Mouse (Mus musculus): Measurements from ENCODE around the gene Gss.
A peak's percentile ranks its signal among the peaks of the same experiment; 100 is the strongest.

Gss gene

DNA sequence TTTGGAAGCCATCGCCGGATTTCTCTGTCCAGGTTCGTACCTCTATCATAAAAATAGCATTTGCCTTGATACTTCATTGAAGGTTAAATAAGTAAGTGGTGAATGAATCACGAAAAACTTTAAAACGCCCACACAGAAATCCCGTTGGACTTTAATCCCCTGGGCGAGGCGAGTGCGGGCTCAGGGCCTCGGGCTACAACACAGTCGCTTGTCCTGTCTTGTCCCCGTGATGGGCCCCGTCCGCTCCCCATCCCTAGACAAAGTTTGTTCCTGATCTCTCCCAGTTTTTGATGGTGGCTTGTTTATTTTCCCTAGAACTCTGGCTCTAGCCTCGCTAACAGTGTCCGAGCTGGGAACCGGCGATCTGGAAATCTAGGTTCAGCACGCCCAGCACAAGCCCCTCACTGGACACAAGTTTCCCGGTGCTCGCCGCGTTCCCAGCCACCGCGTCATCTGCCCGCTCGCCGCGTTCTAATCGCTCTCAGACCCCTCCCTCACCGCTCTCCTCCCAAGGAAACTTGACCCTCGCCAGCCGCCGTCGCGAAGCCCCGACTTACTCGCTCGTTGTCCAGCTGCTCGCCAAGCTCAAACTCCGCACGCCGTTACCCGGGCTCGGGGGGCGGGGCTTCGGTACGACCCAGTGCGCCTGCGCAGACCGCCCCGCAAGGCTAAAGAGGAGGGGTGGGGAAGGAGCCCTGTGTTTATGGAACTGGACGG lies at the start of gene Gss:
Gss (minus strand) TSS at position 674 of the 717 bp plus-strand sequence.
- peak; percentile 99 for DNase-seq

DNA sequence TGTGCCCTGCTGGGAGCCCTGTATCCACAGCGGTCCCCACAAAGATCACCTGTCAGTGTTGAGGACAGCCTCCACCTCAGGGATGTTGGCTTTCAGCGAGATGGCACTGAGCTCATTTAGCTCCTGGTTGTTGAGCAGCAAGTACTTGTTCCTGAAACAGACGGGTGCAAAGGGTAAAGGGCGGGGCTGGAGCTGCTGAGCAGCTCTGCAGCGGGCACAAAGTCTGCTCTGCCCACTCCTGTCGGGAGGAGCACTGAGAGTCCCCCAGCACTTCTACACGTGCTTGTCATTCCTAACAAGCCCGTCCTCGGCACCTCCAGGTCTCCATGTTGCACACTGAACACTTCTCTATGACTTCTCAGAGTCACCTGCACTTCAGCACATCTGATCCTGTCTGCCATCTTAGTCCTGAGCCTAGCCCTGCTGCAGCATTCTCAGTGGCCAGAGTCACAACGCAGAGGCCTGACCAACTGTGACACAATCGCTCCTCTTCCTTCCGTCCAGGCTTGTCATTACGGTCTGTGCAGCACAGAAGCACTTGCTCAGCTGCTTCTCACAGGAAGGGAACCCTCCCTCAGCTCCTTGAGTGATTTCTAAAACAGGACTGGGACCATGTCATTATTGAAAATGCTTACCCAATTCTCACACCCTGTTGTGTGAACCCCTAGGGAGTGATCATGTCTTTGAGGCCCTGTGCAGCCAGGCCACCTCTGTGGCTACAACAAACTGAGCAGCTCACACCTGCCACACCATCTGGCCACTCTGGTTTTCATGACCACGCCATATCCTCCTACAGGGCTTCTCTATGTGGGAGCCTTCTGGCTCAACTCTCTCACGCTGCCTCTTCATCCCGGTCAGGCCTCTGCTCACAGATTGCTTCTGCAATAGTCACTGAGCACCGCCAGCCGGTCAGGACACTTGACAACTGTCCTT lies 49.2 kb upstream of the Gss start:
- DNase-seq, result no peak

DNA sequence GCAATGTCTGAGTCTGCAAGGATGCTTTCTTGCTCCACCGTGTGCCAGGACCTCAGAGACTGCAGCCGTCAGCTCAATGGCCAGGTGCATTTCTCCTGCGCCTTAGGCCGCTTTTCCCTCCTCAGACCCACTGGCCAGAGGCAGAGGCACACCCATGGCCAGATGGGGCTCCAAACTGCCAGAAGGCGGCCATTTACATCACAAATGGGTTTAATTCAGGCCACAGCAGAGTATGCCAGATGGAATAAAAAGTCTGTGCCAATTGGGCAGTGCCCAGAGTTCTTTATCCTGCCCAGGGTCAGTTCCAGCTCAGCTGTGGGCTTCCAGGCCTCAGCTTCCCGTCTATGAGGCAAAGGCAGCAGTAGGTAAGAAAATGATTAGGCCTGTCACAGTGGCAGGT lies 48.0 kb upstream of the Gss start:
- no peak for DNase-seq

DNA sequence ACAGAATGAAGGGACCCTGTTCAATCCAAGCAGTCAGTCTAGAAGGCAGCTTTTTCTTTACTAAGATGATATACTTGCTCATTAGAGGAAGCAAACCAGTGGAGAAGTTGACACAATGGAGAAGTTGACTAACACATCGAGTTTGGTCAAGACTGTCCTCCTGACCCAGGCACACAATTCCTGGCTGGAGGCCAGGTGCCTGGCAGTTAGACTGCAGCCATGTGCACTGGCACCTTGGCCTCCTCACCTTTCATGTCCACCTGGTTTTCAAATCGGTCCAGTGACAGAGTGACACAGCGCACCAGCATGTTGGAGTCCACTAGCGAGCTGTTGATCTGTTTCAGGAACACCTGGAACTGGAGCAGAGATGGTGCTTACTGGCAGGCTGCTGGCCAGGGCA lies 44.8 kb upstream of the Gss start:
- DNase-seq, result no peak

DNA sequence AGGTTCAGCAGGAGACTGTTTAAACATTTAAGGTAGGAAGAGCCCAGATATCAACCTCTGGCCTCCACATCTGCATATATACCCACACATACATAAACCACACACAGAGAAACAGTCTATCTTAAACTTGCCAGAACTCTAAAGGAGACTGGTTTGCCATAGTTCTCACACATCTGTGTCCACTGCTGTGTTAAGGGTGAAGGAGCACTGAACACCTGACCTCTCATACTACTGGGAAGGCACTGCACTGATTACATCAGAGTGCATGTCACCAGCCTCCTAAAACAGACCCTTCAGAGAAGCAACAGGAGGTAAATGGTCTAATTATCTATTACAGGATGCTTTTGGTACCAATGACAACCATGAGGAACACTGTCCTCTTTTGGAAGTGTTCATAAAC lies 44.3 kb upstream of the Gss start:
- DNase-seq, result no peak

DNA sequence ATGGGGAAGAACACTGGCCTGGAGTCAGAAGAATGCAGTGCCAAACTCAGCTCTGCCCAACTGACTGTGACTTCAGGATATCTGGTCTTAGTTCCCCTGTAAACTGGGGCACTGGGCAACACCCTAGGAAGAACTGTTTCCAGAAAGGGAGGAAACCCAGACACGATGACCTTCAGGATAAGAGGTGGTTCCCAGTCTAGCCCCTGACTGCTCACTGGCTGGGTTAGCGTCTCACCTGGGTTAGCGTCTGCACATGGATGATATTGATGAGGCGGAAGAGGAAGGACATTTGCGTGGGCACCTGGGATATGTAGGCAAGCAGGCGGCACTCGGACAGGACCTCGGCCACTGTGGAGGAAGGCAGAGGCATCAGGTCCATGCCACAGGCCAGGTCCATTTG lies 43.4 kb upstream of the Gss start:
- no peak for DNase-seq

DNA sequence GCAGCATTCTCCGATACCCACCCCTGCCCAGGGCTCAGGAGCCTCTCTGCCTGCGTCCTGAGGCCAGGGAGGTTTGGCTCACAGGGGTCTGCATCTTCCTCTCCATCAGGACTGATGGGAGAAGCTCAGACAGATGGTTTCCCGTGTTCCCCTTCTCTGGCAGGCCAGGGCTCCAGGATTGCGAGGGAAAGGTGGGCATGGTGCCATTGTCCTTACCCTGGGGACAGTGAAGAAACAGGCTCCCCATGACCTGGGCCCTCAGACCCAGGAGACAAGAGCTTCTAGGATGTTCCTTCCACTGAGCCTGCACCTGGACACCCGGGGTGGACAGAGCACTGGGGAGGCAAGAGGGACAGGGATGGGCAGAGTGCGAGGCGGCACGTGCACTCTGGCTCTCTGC lies 42.0 kb upstream of the Gss start:
- no peak for DNase-seq

DNA sequence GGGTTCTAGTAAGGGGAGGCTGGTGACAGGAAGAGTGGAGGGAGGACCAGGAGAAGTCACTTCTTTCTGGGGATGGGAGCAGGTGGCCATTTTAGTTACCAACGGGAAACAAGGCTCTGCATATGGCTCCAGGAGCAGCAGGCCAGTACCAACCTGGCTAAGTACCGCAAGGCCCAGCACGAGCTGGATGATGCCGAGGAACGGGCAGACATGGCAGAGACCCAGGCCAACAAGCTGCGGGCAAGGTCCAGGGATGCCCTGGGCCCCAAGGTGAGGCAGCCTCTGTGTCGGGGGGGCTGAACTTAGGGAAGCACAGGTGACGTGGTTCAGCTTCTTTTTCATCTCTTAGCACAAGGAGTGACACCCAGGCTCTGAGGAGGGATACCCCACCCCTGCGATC lies 41.1 kb upstream of the Gss start:
- no peak for DNase-seq

DNA sequence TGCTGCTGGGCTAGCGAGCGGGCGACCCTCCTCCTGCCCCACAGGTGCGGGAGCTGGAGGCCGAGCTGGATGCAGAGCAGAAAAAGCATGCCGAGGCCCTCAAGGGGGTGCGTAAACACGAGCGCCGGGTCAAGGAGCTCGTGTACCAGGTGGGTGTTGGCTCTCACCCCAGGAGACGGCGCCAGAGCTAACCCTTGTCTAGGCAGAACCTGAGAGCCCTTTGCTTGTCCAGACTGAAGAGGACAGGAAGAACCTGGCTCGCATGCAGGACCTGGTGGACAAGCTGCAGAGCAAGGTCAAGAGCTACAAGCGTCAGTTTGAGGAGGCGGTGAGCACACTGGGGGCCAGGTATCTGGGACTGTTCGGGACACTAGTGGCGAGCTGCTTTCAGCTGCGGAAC lies 40.5 kb upstream of the Gss start:
- DNase-seq, result no peak

DNA sequence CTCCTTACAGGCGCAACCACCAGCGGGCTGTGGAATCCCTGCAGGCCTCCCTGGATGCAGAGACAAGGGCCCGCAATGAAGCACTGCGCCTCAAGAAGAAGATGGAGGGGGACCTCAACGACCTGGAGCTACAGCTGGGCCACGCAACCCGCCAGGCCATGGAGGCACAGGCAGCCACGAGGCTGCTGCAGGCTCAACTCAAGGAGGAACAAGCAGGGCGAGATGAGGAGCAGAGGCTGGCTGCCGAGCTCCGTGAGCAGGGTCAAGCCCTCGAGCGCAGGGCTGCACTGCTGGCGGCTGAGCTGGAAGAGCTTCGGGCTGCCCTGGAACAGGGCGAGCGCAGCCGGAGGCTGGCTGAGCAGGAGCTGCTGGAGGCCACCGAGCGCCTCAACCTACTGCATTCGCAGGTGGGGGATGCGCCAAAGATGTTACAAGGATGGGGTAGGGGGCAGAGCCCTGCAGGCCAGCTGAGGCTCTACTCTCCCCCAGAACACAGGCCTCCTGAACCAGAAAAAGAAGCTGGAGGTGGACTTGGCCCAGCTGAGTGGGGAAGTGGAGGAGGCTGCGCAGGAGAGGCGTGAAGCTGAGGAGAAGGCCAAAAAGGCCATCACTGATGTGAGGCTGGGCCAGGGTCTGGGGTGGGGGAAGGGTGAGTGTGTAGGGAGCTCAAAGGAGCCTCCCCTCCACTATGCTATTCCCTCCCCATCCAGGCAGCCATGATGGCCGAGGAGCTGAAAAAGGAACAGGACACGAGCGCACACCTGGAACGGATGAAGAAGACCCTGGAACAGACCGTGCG lies 39.7 kb upstream of the Gss start:
- DNase-seq, result no peak

DNA sequence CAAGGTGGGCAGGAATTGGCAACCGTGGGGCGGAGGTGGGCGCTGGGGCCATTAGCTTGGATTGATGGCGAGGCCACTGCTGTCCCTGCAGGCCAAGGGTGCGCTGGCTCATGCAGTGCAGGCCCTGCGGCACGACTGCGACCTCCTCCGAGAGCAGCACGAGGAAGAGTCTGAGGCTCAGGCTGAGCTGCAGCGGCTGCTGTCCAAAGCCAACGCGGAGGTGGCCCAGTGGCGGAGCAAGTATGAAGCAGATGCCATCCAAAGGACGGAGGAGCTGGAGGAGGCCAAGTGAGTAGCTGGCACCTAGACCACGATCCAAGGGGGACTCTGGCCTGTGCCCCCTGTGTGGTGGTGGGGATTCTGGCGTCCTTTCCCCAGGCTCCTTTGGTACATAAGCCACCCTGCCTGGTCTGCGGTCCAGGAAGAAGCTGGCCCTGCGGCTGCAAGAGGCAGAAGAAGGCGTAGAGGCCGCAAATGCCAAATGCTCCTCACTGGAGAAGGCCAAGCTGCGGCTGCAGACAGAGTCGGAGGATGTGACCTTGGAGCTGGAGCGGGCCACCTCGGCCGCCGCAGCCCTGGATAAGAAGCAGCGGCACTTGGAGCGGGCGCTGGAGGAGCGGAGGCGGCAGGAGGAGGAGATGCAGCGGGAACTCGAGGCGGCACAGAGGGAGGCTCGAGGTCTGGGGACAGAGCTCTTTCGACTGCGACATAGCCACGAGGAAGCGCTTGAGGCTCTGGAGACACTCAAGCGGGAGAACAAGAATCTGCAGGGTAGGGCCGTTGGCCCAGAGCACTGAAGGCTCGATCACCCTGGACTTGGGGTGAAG lies 38.2 kb upstream of the Gss start:
- DNase-seq, result peak; percentile 26

DNA sequence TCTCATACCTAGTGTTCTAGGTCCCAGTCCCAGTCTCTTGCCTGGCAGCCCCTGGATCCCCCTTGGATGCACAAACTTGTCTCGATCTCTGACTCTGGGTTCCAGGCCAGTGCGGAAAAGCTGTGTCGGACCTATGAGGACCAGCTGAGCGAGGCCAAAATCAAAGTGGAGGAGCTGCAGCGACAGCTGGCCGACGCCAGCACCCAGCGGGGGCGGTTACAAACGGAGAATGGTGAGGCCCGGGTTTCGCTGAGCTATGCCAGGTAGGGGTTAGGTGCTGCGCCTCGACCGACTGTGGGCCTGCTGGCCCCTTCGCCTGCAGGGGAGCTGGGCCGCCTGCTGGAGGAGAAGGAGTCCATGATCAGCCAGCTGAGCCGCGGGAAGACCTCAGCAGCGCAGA lies 37.5 kb upstream of the Gss start:
- peak; percentile 12 for DNase-seq

DNA sequence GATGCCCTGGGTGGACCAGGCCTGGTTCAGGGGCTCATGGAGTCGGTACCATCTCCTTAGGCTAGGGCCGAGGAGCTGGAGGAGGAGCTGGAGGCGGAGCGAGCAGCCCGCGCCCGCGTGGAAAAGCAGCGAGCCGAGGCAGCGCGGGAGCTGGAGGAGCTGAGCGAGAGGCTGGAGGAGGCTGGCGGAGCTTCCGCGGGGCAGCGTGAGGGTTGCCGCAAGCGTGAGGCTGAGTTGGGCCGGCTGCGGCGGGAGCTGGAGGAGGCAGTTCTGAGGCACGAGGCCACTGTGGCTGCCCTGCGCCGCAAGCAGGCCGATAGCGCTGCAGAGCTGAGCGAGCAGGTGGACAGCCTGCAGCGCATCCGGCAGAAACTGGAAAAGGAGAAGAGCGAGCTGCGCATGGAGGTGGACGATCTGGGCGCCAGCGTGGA lies 36.6 kb upstream of the Gss start:
- DNase-seq, result peak; percentile 67

DNA sequence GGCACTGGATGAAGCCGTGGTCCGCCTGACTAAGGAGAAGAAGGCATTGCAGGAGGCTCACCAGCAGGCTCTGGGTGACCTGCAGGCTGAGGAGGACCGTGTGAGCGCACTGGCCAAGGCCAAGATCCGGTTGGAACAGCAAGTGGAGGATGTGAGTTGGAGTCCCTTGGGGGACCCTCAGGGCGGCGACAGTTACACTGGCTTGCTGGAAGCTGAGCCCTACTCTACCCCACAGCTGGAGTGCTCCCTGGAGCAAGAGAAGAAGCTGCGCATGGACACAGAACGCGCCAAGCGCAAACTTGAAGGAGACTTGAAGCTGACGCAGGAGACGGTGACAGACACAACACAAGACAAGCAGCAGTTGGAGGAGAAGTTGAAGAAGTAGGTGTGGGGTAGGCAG lies 35.9 kb upstream of the Gss start:
- DNase-seq, result no peak

DNA sequence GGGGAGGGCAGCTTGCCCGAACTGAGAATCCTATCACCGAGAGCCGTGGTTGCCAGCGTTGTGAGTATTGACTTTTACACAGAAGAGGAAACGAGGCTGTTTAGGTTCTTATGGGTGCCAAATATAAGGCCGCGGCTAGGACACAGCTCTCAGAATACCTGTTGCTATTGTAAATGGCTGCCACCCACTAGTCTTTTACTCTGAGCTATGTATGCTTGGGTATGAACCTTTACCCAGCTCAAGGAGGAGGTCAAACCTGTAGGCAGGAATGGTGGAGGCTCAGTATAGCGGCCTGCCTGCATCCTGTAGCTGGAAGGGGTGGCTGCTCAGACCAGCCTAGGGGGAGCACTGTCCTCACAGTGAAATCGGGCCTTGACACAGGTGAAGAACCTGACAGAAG lies 35.5 kb upstream of the Gss start:
- no peak for DNase-seq

DNA sequence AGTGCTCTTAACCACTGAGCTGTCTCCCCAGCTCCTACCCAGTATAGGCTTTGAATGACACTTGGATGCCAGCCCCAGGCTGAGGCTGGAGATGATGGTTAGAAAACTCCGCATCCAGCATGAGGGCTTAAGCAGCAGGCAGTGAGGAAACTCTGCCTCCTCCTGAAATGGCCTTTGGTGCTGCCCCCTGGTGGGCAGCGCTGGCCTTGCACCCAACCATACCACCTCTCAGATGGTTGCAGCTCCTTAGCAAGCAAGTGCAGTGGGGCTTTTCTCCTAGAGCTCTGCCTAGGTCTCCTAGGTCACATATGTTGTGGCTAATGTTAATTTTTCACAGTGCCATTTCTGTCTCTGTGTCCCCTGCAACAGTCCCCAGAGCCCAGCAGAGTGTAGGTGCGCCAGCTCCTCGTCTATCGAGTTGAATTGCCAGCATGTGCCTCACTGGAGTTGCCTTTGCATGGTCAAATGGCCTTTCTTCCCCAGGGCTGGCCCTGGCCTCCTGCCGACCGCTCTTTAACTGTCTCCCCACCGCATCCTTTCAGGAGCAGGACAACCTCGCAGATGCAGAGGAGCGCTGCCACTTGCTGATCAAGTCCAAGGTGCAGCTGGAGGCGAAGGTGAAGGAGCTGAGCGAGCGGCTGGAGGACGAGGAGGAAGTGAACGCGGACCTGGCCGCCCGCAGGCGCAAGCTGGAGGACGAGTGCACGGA lies 34.6 kb upstream of the Gss start:
- peak; percentile 80 for DNase-seq

DNA sequence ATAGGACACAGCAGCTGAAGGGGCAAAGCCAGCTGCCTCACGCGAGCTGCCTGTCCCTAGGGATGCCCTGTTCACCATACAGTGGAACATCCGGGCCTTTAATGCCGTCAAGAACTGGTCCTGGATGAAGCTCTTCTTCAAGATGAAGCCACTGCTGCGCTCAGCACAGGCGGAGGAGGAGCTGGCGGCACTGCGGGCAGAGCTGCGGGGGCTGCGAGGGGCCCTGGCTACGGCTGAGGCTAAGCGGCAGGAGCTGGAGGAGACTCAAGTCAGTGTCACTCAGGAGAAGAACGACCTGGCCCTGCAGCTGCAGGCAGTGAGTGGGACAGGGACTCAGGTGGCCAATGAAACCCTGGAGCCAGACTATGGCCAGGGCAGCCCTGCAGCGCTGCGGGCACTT lies 33.7 kb upstream of the Gss start:
- no peak for DNase-seq

DNA sequence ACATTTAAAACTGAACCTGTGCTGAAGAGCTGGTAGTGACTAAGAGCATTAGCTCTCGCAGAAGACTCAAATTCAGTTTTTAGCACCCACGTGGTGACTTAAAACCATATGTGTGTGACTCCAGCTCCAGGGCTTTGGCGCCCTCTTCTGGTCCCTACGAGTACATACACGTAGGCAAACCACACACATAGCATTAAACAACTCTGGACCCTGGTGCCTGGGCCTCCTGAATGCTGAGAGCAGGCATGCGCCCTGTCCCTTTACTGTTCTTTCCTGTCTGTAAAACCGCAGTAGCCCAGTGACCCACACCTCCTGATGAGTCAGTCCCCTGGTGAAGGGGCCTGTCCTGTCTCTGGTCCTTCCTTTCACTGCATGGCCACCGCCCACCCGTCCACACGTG lies 32.1 kb upstream of the Gss start:
- DNase-seq, result peak; percentile 70

DNA sequence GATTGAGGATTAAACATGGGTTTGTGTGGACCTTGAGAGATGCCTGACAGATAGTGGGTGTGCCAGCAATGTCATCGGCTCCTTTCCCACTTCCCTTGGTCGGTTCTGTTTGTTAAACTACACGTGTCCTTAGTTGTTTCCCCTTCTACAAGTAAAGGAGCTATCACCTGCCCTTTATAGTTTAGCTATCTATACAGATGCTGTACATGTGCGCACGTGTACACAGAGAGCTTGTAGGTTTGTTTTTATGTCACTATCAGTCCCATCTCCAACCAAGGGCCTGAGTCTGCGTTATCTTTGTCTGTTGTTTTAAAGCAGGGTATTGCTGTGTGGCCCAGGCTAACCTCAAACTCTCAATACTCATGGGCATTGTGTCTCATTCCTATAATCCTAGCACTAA lies 31.4 kb upstream of the Gss start:
- no peak for DNase-seq

DNA sequence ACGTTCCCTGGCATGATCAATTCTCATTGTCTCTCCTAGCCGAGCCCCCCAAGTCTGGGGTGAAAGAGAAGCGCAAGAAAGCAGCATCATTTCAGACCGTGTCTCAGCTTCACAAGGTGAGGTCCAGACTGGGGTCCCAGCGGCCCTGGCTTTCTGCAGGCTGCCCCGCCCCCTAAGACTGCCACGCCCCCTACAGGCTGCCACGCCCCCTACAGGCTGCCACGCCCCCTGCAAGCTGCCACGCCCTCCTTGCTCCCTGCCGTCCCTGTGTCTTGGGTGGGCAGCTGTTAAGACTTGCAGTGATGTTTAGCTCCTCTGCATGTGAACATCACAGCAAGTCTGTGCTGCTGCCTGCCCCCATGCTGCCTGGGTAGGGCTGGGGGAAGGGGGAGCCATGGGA lies 30.0 kb upstream of the Gss start:
- peak; percentile 16 for DNase-seq

DNA sequence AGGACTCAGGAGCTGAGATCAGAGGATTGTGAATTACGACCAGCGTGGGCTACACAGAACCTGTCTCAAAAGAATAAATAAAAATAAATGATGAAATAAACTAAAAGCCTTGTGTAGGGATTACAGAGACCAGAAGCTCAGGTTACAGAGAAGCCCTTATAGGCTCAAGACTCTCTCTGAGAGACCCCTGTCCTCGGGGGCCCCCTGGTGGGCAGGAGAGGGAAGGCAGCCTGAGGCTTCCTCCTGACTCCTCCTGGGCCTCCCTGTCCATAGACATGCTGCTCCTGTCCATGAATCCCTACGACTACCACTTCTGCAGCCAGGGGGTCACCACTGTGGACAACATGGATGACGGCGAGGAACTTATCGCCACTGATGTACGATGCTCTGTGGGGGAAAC lies 27.2 kb upstream of the Gss start:
- DNase-seq, result peak; percentile 79

DNA sequence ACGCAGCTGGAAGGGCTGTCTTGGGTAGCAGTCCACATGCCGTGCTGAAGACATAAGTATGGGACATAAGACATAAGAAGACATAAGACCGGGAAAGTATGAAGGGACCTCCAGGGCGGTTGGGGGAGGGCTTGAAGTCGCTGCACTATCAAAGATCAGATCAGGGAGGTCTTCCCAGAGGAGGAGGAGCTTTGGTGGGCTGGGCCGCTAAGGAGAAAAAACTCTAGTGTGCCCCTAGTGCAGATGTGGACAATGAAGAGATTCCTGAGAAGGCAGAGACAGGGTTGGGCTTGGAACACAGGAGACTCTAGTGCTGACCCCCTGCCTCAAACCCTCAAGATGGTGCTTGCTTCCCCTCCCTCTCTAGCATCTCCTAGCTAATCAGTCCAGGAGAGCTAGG lies 24.4 kb upstream of the Gss start:
- DNase-seq, result no peak
